Mouse (Mus musculus) lung, postnatal 0 days (tissue): ENCODE results near the gene Creb3. TPM values are rescaled to one million over a fixed set of nuclear protein-coding genes. Genes with fewer than 3 reads are reported as not detected.

ENCODE experiments used
- ATAC-seq: fragments of 200-750 bp; cut with Nextera tagmentation; 2 replicates; pipeline ENCODE4 v1.8.0; 2017; ENCODE audit warnings: moderate library complexity
- DNase-seq: peaks from one replicate; pipeline ENCODE4 v3.0.0-alpha.2; 2016; ENCODE audit warnings: low spot score
- H3K27ac ChIP-seq: fragments of 300-500 bp; sonication (generic); 2 replicates; pipeline ENCODE4 v1.5.1; 2014; ENCODE audit warnings: antibody characterized with exemption, mild to moderate bottlenecking, low read length, mixed read lengths
- H3K27me3 ChIP-seq: fragments of 300-500 bp; sonication (generic); replicated peaks from 2 replicates; pipeline ENCODE4 v1.6.1; 2014; ENCODE audit warnings: low read length, mixed read lengths; ENCODE audit not compliant: insufficient read depth
- H3K36me3 ChIP-seq: fragments of 300-500 bp; sonication (generic); 2 replicates; pipeline ENCODE4 v1.6.1; 2014; ENCODE audit warnings: low read length, mixed read lengths; ENCODE audit not compliant: insufficient read depth
- H3K4me1 ChIP-seq: fragments of 300-500 bp; sonication (generic); 2 replicates; pipeline ENCODE4 v1.6.1; 2014; ENCODE audit warnings: antibody characterized with exemption, low read depth, low read length, mixed read lengths; ENCODE audit not compliant: insufficient read depth
- H3K4me2 ChIP-seq: fragments of 300-500 bp; sonication (generic); replicated peaks from 2 replicates; pipeline ENCODE4 v1.6.1; 2014; ENCODE audit warnings: low read depth, mild to moderate bottlenecking, low read length, moderate library complexity, mixed read lengths
- H3K4me3 ChIP-seq: fragments of 300-500 bp; sonication (generic); 2 replicates; pipeline ENCODE4 v1.5.1; 2014; ENCODE audit warnings: low read depth, low read length
- H3K9ac ChIP-seq: fragments of 300-500 bp; sonication (generic); replicated peaks from 2 replicates; pipeline ENCODE4 v1.6.1; 2014; ENCODE audit warnings: low read depth, mild to moderate bottlenecking
- H3K9me3 ChIP-seq: fragments of 300-500 bp; sonication (generic); 2 replicates; pipeline ENCODE4 v1.6.1; 2016; ENCODE audit warnings: low read length, mixed read lengths
- CTCF ChIP-seq: IDR thresholded peaks from 2 replicates; pipeline ENCODE4 v1.5.1; 2016; ENCODE audit warnings: antibody characterized with exemption, mild to moderate bottlenecking
- EP300 ChIP-seq: IDR thresholded peaks from 2 replicates; pipeline ENCODE4 v1.6.1; 2016; ENCODE audit warnings: antibody characterized with exemption, mild to moderate bottlenecking, control low read depth
- WGBS: fragments of 180-500 bp; shearing (Covaris S2); extraction: QIAGEN DNeasy Blood & Tissue Kit; methylation state at CpG from one replicate; pipeline ENCODE4 v1.1.7; 2014; 5-methylcytosine and 5-hydroxymethylcytosine counted together
- polyA plus RNA-seq: library from polyadenylated mRNA; unstranded; fragments of >200 nt; fragmentation: Nextera tagmentation; extraction: Ambion mirVana; gene quantifications from 2 replicates; pipeline ENCODE4 v1.2.1, GENCODE M21; 2015

The Creb3 gene
- polyA plus RNA-seq, result 115 and 126 TPM in 2 replicates

DNA sequence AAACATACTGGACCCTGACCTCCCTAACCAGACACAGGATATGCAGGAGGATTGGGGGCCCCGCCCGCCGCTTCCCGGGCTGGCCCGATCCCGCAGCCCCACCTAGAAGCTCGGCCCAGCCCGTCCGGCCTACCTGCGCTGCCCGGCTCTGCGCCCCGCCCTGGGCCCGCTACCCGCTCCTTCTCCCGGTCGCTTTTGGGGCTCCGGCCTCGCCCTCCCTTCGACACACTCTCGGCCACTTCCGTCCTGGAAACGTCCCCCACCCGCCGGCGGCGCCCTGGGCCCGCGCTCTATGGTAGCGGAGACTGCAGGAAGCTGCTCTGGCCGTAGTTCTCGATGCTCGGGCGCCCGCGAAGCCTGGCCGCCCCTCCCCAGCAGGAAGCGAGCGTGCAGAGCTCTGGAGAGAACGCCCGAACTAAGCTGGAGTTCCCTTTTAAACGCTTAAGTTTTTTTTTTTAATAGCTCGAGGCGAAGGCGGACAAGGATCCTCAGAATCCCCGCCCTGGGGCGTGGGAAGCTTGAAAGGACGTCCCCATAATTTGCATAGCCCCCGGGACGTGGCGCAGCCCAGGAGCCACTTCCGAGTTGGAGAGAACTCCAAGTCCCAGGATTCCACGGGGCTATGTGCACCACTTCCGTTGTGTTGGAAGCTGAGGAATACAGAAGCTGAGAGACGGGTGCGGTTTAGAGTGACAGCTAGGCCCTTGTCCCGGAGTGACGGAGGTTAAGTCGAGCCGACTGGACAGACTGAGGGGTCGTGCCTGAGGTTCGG, at the start of gene Creb3, which contains the start of gene Tln1:
Creb3 (plus strand) TSS at position 336 of the 772 bp plus-strand sequence.
Tln1 (minus strand) TSS at position 695 of the 772 bp plus-strand sequence.
- H3K27me3 ChIP-seq, result no peaks in the 10 kb centered on the region
- H3K4me1 ChIP-seq, result peaks cover 39% of the 10 kb centered on the region
- peaks cover 27% of the 10 kb centered on the region for H3K36me3 ChIP-seq
- no peaks in the 10 kb centered on the region for H3K9me3 ChIP-seq
- peak within 1 kb of the TSS; percentile 99 for H3K27ac ChIP-seq
- TF ChIP-seq EP300 (peak; percentile 73; the same call in 1 of the 2 replicates), CTCF (peak; percentile 41)
- WGBS, result under 1% methylated on average over 62 of the region's 62 CpGs
- H3K4me3 ChIP-seq, result peak within 1 kb of the TSS; percentile 80
- ATAC-seq, result peak; percentile 88
- peak within 1 kb of the TSS; percentile 67 for H3K4me2 ChIP-seq
- peak; percentile 98 for DNase-seq
- H3K9ac ChIP-seq, result peak within 1 kb of the TSS; percentile 93

DNA sequence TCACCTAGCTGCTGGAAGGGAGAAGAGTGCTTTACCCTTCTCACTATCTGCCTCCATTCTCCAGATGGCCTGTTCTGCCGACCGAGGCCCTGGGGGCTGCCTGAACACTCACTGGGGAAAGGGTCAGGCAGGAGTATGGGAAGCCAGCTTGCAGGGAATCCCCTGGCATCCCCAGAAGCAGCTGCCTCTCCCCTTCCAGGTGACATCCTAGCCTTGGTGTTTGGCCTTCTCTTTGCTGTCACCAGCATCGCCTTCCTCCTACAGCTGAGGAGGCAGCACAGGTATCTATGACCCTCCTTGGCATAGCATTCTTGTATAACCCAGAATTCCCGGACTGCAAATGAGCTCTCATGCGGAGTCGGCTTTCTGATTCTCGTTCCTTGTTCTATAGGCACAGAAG, 49.5 kb upstream of the Creb3 start:
- no peak overlapping the region for H3K27ac ChIP-seq
- peaks cover 5% of the 10 kb centered on the region; the same call in 1 of the 2 replicates for H3K4me1 ChIP-seq
- no peaks in the 10 kb centered on the region; the same call in 1 of the 2 replicates for H3K27me3 ChIP-seq
- H3K36me3 ChIP-seq, result no peaks in the 10 kb centered on the region
- 68% methylated on average over 7 of the region's 7 CpGs for WGBS
- H3K9me3 ChIP-seq, result no peaks in the 10 kb centered on the region
- no peak overlapping the region for H3K9ac ChIP-seq
- TF ChIP-seq CTCF, result no peak
- no peak for TF ChIP-seq EP300
- no peak for ATAC-seq
- H3K4me2 ChIP-seq, result no peak overlapping the region
- no peak overlapping the region for H3K4me3 ChIP-seq
- no peak for DNase-seq

DNA sequence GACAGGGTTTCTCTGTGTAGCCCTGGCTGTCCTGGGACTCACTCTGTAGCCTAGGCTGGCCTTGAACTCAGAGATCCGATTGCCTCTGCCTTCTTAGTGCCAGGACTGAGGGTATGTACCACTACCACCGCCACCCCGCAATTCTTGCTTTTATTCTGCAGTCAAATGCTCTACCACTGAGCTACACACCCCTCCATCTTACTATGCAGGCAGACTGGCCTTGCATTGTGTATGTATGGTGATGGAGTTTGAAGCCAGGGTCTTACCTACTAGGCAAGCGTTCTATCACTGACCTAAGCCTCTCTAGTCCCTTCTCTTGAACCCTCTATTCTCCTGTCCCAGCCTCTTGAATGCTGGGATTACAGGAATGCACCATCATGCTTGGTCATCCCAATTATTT, 48.8 kb upstream of the Creb3 start:
- Histone ChIP-seq H3K9me3 (no peaks in the 10 kb centered on the region), H3K4me2 (no peak overlapping the region), H3K36me3 (no peaks in the 10 kb centered on the region), H3K9ac (no peak overlapping the region), H3K4me1 (no peaks in the 10 kb centered on the region; the same call in 1 of the 2 replicates), H3K27ac (no peak overlapping the region), H3K27me3 (no peaks in the 10 kb centered on the region; the same call in 1 of the 2 replicates), H3K4me3 (no peak overlapping the region)
- ATAC-seq (no peak), DNase-seq (no peak)
- no peak for TF ChIP-seq CTCF
- 85% methylated on average over 4 of the region's 4 CpGs for WGBS

DNA sequence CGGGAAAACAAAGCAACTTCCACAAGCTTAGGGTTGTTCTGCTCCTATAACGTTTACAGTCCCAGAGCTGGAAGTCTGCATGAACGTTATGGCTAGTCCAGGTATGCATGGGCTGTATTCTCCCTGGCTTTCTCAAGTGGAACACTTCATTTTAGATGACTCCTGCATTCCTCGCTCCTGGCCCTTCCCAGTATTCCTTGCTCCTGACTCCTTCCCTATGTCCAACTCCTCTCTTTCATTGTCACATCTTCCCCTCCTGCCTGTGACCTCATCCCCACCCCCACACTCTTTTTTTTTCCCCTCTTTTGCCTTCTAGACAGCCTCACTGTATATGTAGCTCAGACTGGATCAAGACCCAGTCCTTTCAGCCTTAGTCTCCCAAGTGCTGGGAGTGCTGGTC, 48.3 kb upstream of the Creb3 start:
- TF ChIP-seq EP300 (no peak), CTCF (no peak)
- H3K4me2 ChIP-seq, result no peak overlapping the region
- WGBS, result 51% methylated on average over 4 of the region's 4 CpGs
- no peaks in the 10 kb centered on the region for H3K9me3 ChIP-seq
- H3K36me3 ChIP-seq, result no peaks in the 10 kb centered on the region
- no peak overlapping the region for H3K27ac ChIP-seq
- DNase-seq (no peak), ATAC-seq (peak; percentile 50; the same call in 1 of the 2 replicates)
- H3K4me1 ChIP-seq, result no peaks in the 10 kb centered on the region
- H3K4me3 ChIP-seq, result no peak overlapping the region
- H3K9ac ChIP-seq, result no peak overlapping the region
- H3K27me3 ChIP-seq, result no peaks in the 10 kb centered on the region; the same call in 1 of the 2 replicates

DNA sequence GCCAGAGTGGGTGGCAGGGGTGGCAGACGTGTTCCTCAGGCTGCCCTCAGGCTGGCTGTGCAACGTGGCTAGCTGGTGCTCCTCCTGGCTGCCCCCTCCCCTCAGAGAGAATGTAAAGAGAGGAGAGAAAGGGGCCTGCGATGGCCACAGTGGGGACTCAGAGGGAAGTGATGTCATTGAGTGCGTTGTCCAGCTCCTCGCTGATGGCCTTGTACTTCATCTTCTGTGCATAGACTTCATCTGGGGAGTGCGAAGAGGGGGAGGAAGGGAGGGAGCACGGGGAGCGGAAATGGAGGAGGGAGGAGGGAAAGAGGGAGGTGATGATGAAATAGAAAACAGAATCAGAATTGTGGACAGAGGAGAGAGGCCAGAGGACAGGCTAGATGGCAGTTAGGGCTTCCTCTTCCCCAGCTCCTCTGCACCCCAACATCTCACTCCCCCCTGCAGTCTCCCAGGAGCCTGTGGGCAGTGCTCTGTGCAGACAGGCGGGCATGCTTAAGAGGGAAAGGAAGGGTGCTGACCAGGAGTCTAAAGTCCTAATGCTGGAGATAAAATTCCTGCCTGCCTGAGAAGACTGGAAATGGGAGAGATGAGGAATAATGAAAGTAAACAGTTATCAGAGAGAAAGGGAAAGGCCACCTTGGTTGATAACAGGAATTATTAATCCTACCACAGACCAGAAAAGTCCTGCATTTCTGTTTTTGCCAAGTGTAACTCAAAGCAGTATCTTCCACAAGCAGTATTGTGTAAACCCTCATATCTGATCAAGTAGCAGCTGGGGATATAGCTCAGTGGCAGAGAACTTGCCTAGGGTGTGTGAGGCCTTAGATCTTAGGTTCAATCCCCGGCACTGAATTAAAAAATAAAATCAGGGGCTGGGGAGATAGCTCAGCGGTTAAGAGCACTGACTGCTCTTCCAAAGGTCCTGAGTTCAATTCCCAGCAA, 46.1 kb upstream of the Creb3 start:
- no peaks in the 10 kb centered on the region for H3K4me1 ChIP-seq
- TF ChIP-seq CTCF (no peak), EP300 (no peak)
- 54% methylated on average over 11 of the region's 11 CpGs for WGBS
- no peak overlapping the region for H3K4me2 ChIP-seq
- DNase-seq (no peak), ATAC-seq (no peak)
- H3K27ac ChIP-seq, result no peak overlapping the region
- H3K36me3 ChIP-seq, result no peaks in the 10 kb centered on the region
- no peak overlapping the region for H3K4me3 ChIP-seq
- no peaks in the 10 kb centered on the region for H3K9me3 ChIP-seq
- no peaks in the 10 kb centered on the region; the same call in 1 of the 2 replicates for H3K27me3 ChIP-seq
- no peak overlapping the region for H3K9ac ChIP-seq

DNA sequence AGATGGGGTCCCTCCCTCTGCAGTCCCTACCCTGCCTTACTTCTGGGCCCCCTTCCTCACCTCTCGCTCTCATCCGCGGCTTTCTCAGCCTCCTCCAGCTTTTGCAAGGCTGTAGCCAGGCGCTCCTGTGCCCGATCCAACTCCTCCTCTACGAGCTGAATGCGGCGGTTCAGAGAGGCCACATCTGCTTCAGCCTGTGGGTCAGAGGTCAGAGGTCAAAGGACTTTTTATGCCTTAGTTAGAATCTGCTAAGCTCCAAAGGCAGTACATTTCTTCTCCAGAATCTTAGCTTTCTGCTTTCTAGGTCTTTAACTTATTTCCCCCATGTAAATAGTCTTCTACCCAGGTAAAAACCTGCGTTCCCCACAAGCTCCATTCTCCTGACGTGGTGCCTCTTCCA, 42.6 kb upstream of the Creb3 start:
- H3K9me3 ChIP-seq, result no peaks in the 10 kb centered on the region
- TF ChIP-seq CTCF, result no peak
- TF ChIP-seq EP300, result no peak
- no peak overlapping the region for H3K4me3 ChIP-seq
- H3K9ac ChIP-seq, result no peak overlapping the region
- 29% methylated on average over 10 of the region's 10 CpGs for WGBS
- DNase-seq (no peak), ATAC-seq (no peak)
- H3K4me1 ChIP-seq, result peaks cover 14% of the 10 kb centered on the region
- H3K36me3 ChIP-seq, result no peaks in the 10 kb centered on the region
- H3K27me3 ChIP-seq, result 0 out of 2 replicates have a peak, but pooled peaks cover 12% of the 10 kb centered on the region
- H3K27ac ChIP-seq, result no peak overlapping the region
- H3K4me2 ChIP-seq, result no peak overlapping the region; the same call in 1 of the 2 replicates
